Mouse (Mus musculus) cerebellum, adult 11-12 months (tissue): ENCODE data around the gene Hoxd11.

Experiments used
- DNase-seq: peaks from one replicate; pipeline ENCODE4 v3.0.0; 2022

Gene Hoxd11

DNA sequence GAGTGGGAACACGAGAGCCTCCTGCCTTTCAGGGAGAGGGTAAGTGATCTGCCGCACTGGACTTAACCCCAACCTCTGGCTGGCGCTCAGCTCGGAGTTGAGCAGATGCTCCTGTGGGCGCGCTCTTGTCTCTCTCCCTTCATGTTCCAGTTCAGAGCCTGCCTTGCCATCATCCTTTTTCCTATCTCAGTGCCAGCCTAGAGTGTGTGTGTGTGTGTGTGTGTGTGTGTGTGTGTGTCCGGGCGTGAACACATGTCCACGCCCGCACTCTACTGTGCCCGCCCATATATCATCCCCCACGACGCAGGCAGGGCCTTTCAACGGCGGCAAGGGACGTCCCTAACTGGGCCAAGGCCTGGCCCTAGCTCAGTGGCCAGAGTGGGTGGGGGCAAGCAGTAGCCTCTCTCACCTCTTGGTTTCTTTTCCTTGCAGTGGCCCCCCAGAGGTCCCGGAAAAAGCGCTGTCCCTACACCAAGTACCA lies 4.2 kb downstream of the Hoxd11 start:
- no peak for DNase-seq

DNA sequence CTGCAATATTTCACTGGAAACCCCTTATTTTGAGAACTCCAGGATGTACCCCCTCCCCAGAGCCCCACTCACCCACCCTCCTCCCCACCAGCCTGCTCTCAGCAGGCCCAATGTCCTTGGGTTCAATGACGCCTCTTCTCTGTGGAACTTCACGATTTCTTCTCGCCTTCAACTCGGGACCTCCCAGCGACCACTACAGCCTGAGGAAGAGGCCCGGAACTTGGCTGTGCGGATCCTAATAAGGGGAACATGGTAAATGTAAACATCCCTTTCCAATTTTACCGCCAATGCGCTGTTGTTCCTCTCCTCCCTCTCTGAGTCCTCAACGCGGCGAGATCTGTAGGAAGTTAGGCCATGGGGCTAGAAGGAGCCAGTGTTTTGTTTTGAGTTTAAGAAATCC lies 4.7 kb downstream of the Hoxd11 start:
- DNase-seq, result no peak

DNA sequence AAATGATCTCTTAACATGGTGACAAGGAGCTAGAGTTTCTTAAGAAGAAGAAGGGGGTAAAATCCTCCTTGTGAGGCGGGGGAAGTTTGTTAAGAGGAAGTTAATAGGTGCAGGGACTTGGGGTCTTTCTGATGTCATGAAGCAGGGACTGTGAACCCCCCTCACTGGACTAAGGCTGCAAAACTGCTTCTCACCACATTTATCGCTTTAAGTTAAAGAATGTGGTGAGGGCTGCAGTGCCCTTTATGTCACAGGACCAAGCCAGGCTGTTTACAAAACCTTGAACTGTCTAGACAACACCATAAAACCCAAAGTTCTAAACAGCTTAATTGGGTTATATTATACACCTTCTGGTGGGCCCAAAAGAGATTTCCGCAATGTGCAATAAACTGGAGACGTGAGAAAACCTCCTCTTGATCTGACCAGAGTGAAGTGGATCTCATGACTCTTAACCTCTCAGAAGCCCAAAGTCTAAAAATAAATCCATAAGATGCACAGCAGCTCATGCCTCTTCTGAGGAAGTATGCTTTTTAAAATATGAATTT lies 5.8 kb downstream of the Hoxd11 start:
- DNase-seq, result no peak

DNA sequence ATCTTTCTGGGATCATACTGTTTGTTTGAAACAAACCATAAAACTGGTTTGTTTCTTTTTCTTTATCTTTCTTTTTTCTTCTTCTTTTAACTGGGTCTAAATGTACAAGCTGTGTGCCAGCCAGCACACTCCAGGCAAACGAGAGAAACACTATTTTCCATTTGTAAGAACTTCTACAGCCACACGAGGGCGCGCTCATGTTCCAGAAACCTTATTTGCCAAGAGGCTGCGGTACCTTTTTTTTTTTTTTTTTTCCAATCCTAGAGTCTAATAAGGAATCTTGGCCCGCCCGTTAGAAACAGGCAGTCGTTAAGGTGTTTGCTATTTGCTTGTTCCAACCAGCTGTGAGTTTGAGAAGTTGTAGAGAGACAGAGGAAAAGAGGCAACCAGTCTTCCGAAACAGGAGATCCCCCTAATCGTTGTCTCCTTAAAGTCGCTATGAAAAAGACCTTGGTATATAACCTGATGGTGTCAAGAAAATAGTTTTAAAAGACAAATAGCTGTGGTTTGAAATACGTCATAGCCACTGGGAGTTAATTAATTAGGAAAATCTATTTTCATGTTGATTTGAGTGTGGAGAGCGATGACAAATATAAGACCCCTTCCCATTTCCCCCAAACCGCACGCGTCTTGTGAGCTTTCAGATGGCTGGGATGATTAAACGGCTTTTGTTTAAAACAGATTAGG lies 7.1 kb downstream of the Hoxd11 start:
- no peak for DNase-seq

DNA sequence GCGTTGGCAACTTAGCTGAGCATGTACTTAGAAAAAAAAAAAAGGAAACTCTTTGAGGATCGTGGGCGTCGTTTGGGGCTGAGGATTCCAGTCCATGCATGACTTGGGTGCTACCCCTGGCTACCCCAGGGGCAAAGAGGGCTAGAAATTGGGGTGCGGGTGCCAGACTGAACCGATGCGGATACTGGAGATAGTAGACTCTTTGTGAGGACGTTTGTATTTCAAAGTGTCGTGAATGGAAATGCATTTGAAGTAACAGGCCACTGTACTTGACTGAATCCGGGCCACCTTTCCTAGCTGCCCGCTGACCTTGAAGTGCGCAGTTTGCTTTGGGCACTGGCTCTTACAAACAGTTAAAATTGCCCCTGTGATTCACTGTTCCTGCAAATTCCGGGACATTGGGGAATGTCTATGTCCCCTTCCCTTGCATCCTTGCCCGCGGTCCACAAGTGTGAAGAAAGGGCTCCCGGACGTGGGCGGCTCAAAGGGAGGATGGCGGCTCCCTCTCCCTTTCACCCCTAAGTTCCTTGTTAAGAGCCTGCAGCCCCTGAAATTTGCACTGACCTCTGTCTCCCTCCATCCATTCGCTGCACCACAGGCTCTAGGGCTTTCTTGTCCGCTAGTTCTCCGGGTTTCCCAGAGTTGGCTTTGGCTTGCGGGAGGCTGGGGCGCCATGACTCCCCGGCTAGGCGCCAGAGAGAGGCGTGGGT lies 7.8 kb downstream of the Hoxd11 start:
- DNase-seq, result no peak

DNA sequence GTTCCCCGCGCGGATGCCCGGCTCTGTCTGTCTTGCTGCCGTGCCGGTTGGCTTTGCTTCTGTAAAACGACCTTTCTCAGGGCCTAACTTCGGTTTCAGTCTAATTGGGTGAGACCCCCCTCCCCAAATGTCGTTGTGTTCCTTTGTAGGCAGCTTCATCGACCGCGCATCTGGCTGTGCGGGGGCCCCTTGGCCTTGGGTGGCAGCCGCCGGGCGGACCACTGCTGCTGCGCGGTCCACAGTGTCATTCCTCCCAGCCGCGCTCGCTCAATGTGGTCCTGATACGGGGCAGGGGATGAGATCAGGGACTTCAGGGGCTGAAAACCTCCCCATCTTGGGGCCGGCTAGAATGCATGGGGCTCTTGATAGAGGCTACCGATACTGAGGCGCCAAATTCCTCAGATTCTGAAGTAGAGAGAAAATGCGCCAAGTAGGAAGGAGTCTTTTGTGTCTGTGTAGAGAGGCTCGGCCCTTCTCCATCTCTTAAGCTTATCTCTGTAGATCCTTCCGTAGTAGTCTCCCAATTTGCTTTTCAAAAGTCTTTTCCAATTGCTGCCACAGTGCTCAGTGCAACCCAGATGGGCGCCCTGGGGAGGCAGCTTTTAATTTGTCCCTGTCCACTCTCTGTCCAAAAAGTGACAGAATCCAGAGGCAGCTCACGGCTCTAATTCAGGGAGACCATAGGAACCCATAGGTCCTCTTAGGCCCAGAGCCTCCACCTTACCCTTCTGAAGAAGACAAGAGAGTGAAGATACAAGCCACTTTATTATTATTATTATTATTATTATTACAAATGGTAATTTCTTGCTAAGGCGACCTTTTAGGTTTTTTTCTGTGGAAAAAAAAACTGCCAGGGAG lies 8.6 kb downstream of the Hoxd11 start:
- DNase-seq, result no peak

DNA sequence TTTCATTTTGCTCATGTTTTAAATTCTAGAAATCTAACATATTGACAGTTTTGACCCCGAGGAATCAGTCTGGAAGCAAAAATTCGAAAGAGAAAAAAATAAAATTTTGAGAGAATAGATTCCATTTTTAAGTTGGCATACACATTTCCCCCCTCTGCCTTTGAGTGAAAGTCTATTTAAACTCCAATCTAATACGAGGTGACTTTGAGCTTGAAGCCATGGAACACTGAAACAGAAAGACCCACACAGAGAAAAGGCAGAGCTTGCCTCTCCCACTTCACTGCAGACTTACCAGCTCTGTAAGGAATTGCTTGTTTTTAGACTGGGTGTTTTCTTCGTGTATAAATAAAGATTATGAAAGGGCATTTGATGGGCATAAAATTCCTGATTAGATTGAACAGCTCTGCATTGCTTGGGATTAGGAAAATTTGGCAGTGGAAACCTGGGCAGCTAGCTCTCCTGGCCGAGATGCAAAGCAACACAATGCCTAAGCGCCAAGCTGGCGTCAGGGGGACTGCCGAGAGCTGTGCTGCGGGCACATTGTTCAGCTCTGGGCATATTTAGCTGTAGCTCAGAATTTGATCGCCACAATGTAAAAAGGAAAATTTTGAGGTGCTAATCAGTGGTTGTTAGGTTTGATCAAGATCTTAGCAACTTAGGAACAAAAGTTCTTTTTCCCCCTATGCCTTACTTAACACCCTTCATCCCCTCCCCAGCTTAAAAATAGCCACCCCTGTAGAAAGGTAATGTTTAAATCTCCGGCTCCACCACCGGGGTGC lies 9.6 kb downstream of the Hoxd11 start:
- no peak for DNase-seq

DNA sequence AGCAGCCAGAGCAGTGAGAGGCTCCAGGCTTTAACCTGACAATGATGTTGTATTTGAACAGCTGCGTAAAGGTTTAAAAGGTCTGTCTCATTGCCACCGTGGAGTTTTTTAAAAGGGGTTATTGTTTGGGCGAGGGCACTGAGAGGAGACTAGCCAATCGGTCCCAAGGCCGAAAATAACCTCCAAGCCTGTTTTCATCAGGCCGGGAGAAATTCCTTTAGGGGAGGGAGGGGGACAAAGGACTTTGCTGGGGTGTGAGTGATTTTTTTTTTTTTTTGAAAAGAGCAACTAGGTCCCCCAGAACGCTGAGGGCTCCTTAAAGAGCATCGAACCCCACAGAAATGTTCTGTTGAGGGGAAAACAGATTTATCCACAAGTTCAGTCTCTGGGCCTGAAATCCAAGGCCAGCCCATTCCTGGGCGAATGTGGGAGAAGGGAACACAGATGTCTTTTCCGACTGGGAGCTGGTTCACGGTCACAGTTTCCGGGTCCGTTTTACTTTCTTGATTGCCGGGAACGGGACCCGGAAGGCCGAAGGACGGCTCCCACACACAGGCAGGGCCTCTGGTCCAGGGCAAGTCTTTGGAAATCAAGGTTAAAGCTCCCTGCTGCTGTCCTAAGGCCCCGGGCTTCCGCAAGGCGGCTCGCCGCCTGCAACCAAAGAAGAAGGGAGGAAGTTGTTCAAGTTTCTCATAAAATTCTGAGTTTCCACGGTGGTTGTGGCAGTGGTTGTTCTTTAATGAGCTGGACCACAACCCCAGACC lies 10.4 kb downstream of the Hoxd11 start:
- no peak for DNase-seq

DNA sequence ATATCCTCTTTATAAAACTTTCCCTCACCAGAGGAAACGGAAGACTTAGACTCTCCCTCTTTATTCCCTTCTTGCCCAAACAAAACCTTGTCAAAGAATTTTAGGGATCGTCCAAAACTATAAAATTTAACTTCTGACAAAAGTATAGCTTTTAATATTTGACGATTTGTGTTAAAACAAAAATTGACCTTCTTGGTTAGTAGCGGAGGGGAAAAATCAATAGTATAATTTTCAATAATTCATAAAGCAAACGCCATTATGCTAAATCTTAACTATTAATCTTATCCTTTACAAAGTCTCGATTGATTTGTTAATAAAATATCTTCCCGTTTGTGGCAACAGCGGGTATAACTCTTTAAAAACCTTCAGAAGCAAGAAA lies 11.0 kb downstream of the Hoxd11 start:
- DNase-seq, result no peak

DNA sequence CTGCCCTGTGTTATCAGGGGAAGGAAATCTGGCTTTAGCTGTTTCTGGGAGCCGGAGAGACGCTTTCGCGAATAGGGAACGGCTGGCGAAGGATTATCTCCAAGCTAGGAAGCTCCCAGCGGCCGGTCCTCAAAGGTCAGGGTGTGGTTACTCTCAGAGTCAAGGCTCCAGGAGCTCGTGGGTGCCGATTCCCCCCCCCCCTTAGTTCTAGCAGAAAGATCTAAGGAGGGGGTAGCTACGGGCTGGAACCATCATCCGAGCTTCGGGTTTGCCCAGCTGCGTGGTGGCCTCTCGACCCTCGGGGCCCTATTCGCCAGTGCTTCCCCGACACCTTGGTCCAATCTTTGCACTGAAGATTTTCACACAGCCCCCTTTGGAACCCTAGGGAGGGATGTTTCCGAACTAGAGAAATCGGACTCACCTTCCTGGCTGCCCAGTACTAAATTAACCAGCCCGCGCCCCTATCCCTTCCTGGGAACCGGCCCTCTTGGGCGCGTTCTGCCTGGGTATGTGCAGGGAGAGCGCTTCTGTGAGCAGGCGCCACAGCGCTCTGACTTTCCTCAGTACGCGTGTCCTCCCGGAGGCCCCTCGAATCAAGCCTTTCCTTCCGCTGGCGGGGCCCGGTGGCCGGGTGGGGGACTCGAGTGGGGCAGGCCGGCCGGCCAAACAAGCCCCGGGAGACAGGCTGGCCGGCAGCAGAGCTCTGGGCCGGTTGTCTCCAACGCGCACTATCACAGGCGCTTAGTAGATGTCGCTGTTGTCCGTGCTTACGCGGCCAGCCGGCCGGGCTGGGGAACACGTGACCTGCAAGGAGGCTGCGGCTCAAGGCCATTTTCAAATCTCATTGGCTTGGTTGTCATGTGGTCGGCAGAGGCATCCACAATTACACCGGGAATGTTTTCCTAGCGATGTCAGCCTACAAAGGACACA lies 11.9 kb downstream of the Hoxd11 start, which contains the start of gene Hoxd10:
Hoxd10 (plus strand) TSS at position 903 of the 930 bp plus-strand sequence.
- DNase-seq, result no peak

DNA sequence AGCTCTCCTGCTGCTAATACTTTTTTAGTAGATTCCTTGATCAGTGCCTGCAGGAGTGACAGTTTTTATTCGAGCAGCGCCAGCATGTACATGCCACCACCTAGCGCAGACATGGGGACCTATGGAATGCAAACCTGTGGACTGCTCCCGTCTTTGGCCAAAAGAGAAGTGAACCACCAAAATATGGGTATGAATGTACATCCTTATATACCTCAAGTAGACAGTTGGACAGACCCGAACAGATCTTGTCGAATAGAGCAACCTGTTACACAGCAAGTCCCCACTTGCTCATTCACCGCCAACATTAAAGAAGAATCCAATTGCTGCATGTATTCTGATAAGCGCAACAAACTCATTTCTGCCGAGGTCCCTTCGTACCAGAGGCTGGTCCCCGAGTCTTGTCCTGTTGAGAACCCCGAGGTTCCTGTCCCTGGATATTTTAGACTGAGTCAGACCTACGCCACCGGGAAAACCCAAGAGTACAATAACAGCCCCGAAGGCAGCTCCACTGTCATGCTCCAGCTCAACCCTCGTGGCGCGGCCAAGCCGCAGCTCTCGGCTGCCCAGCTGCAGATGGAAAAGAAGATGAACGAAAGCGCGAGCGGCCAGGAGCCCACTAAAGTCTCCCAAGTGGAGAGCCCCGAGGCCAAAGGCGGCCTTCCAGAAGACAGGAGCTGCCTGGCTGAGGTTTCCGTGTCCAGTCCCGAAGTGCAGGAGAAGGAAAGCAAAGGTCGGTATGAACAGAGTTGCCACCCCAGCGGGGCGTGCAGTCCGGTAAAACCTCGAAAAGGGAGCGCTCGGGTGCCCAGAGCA lies 12.8 kb downstream of the Hoxd11 start:
- DNase-seq, result no peak

DNA sequence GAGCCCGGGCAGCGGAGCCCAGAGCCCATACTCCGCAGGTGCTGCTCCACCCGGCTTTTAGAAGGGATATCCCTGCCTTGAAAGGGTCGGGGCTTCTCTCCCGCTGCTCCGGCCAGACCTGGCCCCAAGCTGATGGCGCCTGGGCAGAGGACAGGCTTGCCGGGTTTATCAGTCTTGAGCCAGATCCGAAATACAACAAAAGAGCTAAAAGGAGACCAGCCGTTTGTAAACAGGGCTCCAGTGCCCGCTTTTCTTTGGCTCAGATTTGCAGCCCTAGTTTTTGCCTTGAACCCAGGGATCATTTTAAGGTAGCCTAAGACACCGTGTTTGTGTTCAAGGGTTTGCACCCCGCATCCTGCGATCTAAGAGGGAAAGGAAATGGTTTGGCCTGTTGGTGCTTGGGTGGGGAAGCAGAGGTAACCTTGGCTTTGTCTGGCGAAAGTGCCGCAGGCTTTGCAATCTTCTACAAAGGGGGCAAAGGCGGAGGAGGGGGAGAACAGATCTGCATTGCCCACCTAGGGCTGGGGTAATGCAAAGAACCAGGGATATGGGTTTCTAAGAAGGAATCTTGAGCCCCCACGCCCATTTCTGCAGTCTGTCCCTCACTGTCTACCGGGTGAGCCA lies 13.6 kb downstream of the Hoxd11 start:
- no peak for DNase-seq

DNA sequence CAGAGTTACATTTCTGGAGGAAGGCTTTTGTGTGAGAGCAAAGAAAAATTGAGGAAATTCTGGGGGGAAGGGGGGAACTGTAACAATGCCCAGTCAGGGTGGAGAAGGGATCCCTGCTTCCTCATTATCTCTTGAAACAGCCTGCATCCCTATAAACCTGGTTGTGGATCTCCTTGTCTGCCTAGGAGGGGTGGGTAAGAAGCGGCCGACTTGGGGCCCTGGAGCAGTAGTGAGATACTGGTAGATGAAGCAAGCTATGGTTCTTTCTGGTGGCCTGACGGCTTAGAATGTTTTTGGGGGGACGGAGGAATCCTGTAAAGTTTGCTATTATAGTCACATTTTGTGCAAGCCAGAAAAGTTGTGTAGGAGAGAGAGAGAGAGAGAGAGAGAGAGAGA lies 14.1 kb downstream of the Hoxd11 start:
- DNase-seq, result no peak

DNA sequence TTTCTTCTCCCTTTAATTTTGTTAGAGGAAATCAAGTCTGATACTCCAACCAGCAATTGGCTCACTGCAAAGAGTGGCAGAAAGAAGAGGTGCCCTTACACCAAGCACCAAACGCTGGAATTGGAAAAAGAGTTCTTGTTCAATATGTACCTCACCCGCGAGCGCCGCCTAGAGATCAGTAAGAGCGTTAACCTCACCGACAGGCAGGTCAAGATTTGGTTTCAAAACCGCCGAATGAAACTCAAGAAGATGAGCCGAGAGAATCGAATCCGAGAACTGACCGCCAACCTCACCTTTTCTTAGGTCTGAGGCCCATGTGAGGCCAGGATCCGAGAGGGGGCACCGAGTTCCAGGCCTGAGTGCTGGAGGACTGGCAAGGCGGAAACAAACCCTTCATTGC lies 14.7 kb downstream of the Hoxd11 start:
- DNase-seq, result no peak

DNA sequence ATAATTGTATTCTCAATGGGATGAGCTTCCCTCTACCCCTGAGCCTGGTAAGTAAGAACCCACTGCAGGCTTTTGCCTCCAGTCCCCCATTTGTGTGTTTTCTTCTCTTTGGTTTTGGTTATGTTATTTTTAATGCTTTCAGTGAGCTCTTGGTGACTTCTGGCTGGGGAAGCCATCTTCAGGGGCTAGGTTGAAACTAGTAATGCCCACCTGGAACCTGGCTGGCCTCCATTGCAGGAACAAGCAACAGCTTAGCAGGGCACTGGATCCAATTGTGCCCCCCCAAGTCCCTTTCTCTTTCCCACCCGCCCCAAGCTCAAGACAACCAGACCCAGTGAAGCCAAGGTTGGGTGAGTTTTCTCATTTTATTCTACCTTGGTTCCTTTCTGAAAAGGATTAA lies 16.0 kb downstream of the Hoxd11 start:
- no peak for DNase-seq

DNA sequence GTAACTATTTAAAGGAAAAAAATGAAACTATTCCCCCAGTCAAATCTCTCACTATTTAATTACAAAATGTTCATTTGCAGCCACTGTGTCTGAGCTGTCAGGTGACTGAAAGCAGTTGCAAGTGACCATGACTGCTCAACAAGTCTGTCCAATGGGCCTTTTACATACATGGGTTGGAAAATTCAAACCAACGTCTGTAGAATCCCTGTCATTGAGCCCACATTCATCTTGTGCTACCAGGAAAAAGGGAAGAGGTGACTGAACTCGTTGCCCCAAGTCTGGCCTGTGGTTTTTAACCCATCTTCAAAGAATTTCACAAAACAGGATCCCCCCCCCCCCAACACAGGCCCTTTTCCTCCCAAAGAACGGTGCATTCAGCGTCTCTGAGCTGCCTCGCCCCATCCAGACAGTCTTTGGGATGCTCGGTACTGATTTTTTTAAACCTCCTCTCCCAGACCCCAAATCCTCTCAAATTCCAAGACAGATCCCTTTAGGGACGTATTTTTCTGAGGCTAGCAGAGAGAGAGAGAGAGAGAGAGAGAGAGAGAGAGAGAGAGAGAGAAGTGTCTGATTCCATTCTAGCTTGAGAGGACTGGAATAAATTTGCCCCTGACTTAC lies 16.6 kb downstream of the Hoxd11 start:
- no peak for DNase-seq

DNA sequence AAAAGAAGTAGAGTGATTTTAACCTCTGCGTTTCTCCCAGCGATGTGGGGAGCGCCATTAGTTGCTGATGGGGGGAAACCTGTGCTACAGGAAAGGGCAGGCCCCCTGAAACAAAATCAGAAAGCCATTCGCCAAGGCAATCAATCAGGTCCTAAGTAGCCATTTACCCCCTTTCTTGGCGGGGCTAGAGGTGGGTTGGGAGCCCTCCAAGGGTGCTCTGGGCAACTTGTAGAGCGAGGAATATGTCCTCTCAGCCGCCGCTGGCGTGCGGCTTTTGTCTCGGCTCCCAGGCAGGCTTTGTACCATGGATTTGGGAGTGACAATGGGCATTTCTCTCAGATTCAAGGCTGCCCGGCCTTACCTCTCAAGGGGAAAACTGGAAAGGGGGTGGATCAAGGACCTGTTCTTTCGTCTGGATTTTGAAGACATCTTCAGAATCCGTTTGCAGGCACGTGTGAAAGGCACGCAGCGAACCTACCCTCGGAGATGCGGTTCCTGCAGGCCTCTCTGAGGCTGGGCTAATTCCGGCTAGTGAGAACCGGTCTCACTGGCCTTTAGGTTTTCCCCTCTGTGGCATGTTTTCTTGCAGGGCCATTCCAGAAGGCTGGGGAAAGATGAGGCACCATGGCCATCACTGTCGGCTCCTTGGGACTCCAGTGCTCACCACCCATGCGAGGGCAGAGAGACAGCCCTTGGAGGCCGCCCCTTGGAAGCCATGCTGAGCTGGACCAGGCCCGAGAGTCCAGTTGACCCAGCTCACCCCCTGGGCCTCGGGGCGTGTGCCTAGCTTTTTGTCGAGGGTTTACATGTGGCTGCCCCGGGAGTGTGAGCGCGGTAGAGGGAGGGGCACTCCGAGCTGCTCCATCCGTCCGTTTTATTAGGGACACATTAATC lies 17.3 kb downstream of the Hoxd11 start:
- DNase-seq, result no peak
